Mouse (Mus musculus) ovary, postnatal 10 days (tissue): ENCODE data around the gene Cd151.

Experiments used
- DNase-seq: peaks from one replicate; pipeline ENCODE4 v3.0.0; 2022; ENCODE audit warnings: low spot score

Gene Cd151

DNA sequence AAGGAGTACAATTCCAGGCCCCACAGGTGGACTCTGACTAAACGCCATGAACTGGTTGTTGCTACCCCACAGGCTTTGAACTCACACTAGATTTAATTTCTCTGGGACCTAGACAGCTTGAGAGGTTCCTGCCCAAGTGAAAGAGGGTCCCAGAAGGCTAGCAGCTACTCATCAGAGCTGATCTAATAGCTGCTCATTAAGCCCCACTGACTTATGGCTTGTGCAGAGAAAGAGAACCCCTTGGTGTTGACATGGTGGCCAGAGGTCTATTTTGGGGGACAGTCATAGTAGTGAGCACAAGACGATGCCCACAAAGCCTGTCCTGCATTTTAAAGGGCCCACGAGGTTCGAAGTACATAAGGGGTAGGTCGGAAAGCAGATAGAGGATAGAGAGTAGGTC is 7.0 kb downstream of the Cd151 start:
- DNase-seq = no peak

GRCm38 (mm10) chr7:141475011-141475804 is 8.0 kb downstream of the Cd151 start, which contains the start of the genes Polr2l and Tspan4:
Gene Polr2l (minus strand): TSS chr7:141475132.
Gene Tspan4 (plus strand): TSS chr7:141475240.
- DNase-seq = peak; percentile 76

DNA sequence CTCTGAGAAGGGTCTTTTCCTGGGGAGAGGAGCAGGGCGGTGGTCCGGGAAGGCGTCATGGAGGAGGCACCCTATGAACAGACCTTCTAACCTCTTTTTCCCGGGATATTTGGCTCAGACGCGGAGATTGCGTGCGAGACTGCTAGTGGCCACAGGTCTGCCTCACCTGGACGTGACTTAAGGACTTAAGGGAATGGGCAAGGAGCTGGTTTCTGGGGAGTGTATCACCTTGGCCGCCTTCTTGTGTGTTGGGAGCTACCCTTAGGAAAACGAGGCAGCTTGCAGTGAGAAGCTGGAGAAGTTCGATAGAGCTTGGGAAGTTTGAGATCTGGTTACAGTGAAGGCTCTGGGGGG is 8.6 kb downstream of the Cd151 start:
- no peak for DNase-seq

GRCm38 (mm10) chr7:141476226-141476980 is 9.2 kb downstream of the Cd151 start:
- DNase-seq = peak; percentile 69

DNA sequence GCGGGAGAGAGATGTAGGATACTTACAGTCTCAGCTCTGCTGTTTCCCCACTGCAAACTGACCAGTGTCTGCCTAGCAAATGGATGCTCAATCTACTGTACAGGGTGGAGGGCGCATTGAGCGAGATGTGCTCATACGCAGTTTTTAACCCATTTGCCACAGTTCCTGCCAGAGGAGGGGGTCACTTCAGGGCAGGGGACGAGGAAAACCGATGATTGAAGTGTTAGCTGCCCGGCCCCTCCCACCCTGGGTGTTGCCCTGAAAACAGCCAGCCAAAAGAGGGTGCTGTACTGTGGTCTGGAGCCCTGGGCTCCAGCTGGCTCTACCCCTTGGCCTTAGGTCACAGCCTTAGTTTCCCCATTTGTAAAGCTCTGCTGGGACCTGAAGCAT is 9.8 kb downstream of the Cd151 start:
- DNase-seq = no peak

DNA sequence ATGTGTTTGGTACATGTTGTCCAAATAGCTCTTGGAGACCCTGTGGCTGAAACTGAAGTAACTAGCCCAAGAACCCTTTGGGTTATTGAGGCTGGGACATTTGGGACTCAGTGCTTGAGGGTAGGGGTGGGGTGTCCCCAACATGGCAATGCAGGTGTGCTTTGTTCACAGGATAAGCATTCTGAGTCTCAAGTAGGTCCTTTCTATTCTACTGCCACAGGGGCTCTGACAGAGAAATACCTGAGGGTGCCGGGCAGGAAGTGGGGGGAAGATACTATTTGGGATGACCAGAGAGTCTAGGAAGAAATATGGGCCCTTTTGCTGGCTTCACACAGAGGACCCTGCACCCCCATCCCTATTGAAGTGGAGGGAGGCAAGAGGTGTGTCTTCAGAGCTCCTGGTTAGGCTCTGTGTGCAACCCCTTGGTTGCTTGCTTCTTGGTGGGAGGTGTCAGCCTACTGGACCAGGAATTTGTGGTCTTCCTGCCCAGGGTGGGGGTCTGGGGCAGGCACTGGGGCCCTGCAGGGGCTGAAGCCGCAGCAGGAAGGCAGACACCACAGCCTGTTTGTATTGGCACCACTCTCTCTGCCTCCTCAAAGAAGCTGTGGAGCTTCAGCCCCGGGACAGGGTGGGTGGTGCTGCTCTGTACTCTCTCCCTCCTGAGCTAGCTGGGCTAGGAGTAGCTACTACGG is 10.5 kb downstream of the Cd151 start:
- DNase-seq = no peak

DNA sequence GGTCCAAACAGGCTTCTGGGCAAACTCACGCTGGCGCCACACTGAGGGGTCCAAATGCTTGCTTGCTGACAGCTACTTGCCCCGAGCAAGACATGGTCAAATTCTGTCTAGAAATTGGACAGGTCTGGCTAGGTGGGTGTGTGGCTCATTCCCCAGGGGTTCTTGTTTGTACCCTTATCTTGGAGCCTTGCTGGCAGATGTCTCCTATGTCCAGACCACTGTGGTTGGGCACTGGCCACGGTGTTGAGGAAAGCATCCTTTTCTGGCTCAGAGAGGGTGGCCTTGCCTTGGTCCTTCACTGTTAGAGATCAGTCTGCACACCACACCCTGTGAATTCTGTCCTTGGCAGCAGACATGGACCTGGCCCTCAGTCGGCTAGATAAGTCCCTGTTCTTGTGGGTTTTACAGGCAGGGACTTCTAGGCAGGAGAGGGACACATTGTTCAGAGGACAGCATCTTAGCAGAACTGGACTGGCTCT is 11.1 kb downstream of the Cd151 start:
- DNase-seq = no peak

DNA sequence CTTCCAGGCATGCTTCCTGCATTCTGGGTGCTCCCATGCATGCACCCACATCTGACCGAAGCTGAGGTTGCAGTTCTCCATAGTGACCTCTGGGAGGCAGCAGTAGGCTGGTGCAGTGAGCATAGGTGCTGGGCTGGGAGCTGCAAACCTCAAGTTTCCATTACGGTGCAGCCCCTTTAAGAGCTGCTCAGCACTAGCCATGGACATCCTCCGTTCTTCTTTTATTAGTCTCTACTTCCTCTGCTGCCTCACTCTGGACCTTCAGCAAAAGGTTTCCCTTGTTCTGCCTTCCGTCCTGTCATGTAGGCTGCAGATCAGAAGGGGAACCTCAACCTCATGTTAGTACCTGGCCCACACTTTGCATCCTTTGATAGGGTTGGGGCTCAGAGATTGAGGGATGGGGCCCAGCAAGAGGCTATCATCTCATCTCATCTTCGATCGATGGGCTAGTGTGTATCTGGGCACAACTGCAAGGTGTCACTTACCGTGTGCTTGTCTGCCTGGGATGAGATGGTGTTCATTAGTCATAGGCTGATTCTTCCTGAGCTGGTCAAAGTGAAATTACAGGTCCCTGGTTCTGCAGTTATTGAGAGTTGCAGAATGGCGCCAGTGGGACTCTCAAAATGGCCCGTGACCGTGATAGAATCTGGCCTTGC is 13.8 kb downstream of the Cd151 start:
- no peak for DNase-seq

GRCm38 (mm10) chr7:141481498-141482401 is 14.6 kb downstream of the Cd151 start:
- no peak for DNase-seq

GRCm38 (mm10) chr7:141482531-141483024 is 15.4 kb downstream of the Cd151 start:
- DNase-seq = no peak

DNA sequence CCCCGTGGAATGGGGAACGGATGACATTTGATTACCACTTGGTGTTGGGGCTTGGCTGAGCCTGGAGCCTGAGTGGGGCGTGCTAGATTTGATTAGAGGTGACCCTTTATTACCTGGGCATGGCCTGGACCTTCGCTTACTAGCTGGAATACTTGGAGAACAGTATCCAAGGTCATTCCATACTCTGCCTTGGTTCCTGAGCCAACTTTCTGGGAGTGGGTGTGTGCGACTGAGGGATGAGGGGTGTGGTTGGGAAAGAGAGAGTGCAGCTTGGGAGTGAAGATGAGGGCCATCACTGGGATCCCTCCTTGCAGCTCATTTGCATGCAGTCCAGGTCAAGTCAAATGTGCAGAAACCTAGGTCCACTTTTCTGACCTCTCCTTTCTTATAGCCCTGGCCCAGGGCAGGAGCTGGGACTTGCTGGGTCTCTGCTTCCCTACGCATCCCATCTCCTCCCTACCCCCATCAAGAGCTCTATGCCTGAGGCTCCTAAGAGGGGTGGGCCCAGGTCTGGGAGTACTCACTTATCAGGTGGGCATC is 16.0 kb downstream of the Cd151 start:
- no peak for DNase-seq

- no peak for DNase-seq
Measured at GRCm38 (mm10) chr7:141484186-141485120, 17.3 kb downstream of the Cd151 start.

DNA sequence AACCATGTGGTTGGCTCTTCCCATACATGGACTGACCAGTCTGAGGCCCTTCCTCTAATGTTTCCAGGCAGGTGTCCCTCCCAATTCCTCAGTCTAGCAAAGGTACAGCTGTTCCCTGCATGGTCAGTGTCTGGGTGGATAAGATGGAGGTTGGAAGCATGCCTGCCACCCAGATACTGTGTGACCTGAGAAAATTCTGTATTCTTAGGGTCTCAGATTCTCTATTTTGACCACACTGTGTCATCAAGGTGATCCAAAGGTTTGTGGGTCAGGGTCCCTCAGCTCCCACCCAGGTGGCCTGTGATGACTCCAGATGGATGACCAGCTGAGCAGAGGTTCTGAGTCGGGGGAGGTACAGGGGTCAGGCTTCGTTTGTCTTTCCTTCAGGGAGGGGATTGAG is 18.0 kb downstream of the Cd151 start:
- no peak for DNase-seq

GRCm38 (mm10) chr7:141485606-141486005 is 18.4 kb downstream of the Cd151 start:
- DNase-seq = no peak

- no peak for DNase-seq
Measured at GRCm38 (mm10) chr7:141486239-141486638, 19.0 kb downstream of the Cd151 start.

GRCm38 (mm10) chr7:141487141-141487540 is 19.9 kb downstream of the Cd151 start:
- DNase-seq = no peak

GRCm38 (mm10) chr7:141491151-141491550 is 24.0 kb downstream of the Cd151 start:
- DNase-seq = no peak

- DNase-seq = no peak
Measured at GRCm38 (mm10) chr7:141492738-141493137, 25.5 kb downstream of the Cd151 start.

DNA sequence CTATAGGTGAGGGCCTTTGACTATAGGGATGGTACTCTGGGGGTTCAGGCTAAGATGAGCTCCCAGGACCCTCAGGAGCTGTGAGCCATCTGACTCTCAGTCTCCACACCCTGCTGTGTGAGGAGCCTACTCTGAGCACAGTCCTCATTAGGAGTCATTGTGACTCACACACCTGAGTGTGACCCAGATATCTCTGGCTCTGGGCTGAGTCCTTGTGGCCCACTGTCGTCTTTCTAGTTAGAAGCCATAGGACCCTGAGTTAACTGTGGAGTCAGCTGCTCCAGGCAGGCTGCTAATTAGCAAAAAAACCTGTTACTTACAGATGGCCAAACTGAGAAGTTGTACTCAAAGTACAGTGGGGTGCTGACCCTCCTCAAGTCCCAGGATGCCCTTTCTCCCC is 26.5 kb downstream of the Cd151 start:
- no peak for DNase-seq
